Mouse (Mus musculus) 3T3-L1 (cell line): ENCODE results near the gene Cryga.
A peak's percentile ranks its signal among the peaks of the same experiment; 100 is the strongest.

Experiments used
- DNase-seq: peaks from one replicate; pipeline ENCODE4 v3.0.0-alpha.2; 2015; ENCODE audit warnings: low read depth, low spot score

Cryga gene

DNA sequence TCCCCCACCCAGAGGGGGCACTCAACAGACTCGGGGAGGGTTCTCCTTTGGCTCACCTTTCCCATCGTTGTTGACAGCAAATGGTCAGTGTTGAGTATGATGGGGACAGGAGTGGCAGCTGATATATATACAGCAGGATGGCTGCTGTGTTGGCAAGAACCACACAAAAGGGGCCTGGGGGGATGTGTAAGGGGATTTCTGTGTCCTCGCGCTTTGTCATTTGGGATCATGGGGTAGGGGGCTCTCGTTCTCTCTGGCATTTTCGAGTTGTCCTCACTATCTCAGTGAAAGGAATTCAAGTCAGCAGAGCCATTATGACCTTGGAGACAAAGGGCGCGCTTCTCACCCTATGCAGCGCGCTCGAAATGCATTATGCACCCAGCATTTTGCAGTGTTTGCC is at the start of gene Cryga:
Gene Cryga (minus strand): TSS at position 101 of the 400 bp plus-strand sequence.
- DNase-seq: no peak

DNA sequence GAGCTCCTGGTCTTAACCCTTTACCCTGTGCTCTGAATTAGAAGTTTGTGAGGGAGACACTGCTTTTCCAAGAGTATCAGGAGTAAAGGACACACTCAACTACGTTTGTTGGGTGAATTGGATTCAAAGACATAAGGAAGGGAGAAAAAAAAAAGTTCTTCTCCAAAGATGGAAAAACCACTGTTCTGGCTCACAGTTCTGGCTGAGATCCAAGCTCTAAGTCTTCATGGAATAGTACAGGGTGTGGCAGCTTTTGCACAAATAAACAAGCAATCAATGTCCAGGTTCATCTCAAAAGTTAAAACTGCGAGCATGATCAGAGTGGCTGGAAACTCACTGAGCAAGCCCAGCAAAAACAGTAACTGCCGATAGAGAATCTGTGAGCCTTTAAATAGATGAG is 44.8 kb upstream of the Cryga start:
- DNase-seq: peak; percentile 54

DNA sequence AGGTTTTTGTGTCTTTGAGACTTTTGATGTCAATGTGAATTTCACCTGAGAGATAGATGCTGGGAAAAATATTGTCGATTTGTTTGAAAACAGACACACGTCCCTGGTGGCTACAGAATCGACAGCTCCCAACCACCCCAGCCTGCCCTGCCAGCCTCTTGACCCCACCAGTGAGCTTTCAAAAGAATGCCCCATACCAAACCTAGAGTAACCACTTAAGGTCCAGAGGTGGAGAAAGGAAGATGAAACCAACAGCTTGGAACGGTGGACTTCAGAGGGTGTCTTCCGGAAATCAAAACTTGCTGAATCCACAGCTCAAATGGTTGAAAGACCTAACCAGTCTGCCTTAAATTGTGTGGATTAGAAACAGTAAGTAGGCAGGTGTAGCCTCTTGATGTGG is 44.2 kb upstream of the Cryga start:
- DNase-seq: no peak

DNA sequence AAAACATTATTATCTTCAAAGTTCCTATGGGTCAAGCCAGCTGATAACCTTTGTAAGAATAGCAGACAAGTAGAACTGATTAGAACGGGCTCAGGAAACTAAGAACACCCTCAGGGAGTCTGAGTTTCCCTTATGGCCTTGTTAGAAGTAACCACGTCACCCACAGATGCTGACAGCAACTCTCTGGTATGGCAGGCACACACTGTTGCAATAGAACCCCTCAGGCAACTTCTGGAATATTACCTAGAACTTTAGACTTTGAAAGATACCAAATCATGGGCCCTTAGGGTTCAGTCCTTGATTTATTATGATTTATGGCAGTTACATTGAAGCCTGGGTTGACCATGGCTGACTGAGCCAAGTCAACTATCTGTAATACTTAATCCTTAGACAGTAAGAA is 43.4 kb upstream of the Cryga start:
- DNase-seq: peak; percentile 88

DNA sequence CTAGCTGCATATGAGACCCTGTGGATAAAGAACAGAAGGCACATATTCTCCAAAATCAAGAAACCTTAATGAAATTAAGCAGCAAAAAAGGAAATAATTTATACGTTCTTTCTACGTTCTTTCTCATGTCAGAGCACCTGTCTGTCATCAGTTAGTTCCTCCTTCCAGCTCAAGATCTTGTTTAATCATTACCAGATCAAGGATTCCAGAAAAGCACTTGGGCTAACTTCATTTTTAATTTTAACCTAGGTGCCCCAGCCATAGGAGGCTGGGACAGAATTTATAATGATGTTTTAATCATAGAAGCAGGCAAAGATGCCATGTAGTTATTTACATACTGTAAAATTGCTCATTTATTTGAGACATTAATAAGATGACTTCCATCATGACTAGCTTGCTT is 41.6 kb upstream of the Cryga start:
- no peak for DNase-seq

DNA sequence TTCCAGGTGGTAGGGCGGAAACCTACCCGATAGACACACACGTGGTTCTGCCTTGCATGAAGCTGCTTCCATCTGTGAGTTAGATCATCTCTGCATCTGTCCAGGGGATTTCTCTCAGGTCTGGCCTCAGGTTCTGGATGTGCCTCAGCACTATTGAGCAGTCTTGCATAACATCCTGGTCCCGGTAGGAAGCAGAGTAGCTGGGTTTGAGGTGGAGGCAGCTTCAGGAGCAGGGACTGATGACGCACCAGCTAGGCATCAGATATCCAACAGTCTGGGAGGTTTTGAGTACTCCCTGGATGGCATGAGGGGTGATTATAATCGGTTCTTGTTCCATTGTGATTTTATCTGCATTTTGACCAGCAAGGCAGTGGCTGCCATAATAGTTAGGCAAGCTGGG is 34.4 kb upstream of the Cryga start:
- DNase-seq: no peak

DNA sequence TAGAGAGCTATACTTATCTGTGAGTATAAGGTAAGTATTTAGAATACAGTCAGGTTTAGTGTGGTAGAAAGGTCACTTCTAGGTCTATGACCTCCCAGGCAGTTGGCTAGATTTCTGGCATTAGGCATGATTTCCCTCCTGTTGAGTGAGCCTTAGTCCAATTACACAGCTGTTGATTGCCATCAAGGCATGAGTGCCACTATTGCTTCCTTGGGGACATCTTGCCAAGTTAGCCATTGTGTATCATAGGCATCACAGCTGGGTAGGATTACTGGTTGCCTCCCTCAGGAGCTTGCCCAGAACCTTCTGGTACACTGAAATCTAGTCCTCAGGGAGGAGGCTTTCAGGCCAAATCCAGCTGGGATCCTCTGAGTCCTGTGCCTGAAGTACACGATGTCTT is 29.7 kb upstream of the Cryga start:
- no peak for DNase-seq

DNA sequence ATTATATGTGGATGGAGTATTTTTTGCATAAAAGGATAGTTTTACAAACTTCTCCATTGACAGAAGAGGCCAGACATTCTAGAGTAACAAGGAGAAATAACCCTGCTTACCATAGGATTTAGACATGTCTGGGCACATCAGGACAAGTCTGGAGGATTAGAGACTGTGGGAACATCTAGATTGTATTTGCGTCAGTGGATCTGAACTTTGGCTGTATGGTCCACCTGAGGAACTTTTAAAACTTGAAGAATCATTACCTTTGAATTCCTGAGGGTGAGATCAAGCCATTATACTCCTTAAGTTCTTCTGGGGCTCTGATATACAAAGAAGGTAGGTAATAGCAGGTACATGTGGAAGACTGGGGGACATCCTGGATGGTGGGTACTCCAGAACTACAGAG is 28.5 kb upstream of the Cryga start:
- DNase-seq: no peak

DNA sequence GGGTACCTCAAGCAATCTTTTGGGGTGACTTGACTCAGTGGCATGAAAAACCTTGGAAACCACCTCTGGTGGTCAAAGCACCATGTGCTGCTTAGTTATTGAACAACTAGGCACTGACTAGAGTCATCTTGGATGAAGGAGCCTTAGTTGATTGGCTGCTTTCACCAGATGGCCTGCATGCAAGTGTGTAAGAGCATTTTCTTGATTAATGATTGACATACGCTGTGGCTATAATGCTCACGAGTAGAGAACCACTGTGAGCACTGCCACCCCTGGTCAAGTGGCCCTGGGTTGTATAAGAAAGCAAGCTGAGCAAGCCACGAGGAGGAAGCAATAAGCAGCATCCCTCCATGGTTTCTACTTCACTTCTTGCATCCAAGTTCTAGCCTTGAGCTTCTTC is 27.1 kb upstream of the Cryga start:
- no peak for DNase-seq

DNA sequence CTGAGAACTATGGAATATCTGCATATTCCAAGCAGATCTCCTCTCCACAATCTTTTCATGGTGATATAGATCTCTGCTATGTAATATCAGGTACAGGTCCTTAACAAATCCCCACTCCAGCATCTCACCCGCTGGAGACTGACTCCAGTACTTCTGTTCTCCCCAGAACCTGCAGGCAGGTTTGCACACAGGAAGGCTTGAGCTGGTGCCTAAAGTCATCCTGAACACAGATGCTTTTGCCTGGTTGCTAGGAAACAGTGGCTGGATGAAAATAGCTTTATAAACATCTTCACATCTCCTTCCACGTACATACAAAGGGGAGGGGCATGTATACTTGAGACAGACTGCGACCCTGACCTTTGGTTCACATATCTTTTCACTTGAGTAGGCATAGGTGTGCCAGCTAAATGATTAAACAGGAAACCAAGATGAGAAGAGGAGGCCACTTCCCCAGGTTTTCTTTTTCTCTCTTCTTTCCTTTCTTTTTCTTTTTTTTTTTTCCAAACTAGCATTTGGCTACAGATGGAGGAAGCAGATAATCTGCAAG is 26.5 kb upstream of the Cryga start:
- no peak for DNase-seq

DNA sequence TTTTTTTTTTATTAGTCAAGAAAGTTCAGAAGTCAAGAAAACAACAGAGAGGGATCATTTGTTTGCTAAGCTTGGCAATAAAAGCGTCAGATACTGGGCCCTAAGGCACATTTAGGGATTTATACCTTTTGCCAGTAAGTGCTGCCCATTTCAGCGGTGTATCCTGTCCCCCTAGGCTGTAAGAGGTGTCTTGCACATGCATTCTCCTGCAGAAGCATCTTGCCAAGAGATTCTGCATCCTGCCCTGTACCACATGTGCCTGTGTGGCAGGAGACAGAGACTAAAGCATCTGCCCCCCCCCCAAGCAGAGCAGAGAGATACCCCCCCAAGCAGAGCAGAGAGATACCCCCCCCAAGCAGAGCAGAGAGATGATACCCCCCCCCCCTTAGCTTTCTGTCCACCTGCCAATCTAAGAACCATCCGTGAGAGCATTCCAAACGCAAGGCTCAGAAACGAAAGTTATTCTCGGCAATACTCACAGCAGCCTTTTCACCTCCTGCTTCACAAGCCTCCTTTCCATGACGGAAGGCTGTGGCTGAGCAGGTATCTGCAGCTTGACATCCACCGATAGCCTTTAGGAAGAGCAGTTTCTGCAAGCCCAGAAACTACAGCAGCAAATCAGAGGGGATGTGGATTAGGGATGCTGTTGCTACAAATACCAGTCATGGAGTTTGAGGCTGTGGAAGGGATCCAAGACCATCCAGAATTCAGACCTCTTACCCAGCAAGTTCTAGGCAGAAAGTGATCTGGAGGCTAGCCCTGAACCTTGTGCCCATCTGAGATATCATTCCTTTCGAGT is 19.6 kb upstream of the Cryga start, which contains the start of gene D630023F18Rik:
Gene D630023F18Rik (minus strand): TSS at position 641 of the 799 bp plus-strand sequence.
- peak; percentile 37 for DNase-seq

DNA sequence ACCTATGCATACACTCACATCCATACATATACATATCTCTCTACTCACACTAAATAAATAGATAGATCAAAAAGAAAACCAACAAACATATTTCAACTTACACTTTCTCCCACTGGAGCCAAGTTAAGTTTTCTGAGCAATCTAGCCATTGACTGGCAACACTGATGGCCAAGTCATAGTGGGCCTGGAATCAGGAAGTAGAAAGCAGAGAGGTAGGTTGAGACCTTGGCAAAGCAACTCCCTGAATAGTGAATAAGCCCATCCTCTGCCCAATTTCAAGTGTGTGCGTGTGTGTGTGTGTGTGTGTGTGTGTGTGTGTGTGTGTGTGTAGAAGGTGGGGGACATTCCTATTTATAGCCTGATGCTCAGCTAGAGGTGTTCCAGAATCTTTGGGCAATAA is 16.3 kb upstream of the Cryga start, which contains the start of gene Gm28845:
Gene Gm28845 (minus strand): TSS at position 121 of the 400 bp plus-strand sequence.
- no peak for DNase-seq

DNA sequence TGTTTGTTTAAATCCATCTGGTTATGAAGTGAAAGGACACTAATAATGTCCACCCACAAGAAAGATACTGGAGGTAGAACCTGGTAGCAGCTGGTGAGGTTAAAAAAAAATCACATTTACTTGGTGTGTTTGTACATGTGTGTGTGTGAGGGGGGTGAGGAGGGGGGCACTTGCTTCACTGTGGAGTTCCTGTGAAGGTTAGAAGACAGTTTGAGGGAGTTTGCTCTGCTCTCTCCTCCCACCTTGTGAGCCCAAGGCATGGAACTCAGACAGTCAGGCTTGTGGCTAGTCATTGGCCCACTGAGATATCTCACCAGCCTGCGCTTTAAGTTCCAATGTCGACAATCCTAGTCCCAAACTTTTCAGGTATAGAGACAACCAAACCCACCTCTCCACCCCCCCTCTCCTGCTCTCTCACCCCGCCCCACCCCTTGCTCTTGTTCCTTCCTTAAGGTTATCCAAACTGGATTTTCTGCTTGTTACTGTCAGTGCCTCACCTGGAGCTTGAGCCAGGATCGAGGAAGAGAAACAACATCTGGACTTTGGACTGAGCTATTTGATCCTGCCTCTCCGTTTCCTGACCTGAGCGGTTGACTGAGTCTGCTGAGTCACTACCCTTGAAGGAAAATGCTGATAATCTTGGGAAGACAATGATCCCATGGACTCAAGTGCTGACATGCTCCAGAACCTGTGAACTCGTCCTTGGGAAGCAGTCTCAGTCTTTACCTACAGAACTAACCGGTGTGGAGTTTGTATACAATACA is 15.2 kb upstream of the Cryga start:
- peak; percentile 46 for DNase-seq

DNA sequence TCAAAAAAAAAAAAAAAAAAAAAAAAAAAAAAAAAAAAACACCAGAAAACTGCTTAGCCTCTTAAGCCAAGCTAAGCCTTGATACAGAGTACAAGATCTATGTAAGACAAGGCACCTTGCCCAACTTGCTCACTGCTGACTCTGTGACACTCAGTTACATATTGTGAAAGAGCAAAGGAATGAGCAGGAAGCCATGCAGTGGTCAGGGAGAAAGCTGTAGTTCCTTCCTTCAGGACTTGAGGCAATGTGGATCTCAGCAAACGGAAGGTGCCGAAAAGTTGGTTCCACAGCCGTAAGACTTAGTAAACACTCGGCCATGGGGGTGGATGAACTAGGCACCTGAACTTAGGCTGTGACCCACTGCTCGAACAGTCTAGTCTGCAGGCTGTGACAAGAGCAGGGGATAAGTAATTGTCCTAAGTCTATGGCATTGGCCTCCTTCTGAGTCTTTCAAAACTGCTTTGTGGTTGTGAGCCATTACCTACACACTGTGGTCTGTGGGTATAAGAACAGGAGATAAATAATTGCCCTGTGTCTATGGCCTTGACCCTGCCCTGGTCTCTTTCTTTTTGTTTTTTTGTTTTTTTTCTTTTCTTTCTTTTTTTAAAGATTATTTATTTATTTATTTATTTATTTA is 10.5 kb upstream of the Cryga start:
- peak; percentile 66 for DNase-seq

DNA sequence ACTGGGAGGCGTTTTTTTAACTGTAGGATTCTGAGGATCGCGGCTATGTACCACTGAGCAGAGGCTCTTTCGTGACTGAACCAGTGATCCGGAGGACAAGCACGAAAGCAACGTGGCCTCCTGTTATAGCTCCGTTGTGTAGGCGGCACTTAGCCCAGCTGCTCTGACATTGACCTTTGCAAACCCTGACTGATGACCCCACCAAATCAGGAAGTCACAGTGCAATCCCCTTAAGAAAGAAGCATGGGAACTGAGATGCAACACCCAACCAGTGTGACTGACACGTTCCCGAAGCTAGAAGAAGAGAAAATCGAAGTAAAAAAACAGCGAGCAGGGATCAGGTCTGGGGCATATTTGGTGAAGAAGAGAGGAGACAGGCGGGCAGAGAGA is 9.6 kb upstream of the Cryga start:
- no peak for DNase-seq

DNA sequence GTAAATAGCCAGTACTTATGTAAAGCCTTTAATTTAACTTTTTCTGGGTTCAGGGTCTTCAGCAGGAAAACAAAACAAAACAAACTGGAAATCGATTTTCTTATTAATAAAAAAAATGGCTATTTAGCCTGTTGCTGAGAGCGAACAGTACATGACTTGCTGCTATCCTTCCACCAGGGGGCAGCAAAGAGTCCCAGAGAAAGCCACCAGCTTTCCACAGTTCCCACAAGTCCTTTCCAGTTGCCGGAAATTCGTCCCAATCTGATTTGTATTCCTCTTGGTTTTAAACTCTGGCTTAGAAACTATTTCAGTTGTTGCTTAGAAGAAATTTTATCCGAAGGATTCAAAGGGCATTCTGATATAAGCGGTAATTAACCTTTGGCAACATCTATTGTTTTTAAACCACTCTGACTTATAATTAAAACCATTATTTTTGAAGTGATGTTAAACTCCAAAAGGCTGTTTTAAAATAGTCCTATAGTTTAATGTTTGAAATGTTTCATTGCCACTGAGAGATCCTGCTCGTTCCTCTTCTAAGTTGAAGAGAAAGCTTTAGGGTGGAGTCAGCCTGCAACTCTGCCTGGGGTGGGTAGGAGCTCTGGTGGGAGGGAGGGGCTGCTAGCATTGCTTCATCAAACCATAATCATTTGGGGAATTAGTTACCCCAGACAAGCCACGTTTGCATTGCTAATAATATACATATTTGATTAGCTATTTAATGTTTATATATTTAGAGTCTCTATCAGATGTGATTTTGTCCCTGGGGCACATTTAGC is 9.0 kb upstream of the Cryga start:
- peak; percentile 96 for DNase-seq

DNA sequence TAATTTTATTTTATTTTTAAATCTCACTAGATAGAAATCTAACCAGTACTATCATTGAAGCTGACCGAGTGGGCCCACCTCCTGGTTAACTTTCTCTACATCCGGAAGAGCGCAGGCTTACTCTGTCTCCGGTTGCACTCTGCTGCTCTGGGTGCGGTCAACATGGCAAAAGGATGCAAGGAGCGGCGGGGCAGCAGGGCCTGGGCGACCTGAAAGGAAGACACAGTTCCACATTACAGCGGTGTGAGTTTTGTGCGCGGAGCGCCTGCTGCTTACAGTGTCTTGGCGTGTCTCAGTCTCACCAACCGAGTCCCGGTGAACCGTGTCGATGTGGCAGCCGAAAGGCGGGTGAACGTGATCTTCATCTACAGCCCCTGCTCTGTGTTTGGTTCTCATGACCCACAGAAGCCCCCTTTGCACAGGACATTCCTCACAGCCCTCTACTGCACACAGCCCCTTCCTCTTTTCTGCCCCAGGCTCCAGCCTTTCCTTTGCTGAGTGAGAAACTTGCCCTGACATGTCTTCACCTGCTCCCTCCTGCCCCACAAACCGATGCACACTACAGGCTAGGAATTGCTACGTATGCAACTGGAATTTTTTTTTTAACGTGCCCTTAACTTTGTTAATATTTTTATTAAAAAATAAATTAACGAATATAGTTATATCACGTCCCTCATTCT is 6.7 kb upstream of the Cryga start:
- DNase-seq: no peak

DNA sequence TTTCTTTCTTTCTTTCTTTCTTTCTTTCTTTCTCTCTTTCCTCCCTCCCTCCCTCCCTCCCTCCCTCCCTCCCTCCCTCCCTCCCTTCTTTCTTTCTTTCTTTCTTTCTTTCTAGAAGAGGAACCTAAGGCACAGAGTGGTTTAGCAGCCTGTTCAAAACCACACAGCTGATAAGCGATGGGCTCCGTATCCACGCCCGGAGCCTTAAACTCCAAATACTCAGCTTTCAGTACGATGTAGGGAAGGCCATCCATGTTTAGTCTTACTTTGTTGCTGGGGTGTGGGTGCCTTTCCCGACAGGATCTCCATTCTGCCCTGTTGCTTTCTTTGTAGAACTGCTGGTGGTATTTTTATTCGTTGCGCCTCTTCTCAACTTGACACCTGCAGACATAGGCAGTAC is 6.0 kb upstream of the Cryga start:
- DNase-seq: no peak

DNA sequence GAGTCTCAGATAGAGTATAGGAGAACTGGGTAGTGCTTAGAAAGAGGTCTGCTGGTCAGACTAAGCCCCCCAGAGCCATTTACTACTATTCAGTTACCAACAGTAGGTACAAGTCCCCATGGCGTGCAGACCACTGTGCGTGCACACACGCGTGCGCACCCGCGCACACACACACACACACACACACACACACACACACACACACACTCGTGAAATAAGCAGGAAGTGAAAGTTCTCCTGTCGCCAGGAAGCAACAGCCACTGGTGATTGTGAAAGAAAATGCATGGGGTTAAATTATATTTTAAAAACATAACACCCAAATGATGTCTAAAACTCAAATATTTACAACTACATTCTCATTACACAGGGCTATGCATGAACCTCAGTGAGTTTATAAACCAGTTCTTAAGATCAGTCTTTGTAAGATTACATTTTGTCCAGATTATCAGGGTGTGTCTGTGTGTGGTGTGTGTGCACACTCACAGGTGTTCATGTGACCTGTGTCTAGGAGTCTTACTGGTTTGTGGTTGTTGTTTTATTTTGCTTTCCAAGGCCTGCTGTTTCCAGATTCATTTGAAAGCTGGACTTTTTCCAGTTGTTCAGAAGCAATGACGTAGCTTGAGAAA is 4.6 kb upstream of the Cryga start:
- no peak for DNase-seq

DNA sequence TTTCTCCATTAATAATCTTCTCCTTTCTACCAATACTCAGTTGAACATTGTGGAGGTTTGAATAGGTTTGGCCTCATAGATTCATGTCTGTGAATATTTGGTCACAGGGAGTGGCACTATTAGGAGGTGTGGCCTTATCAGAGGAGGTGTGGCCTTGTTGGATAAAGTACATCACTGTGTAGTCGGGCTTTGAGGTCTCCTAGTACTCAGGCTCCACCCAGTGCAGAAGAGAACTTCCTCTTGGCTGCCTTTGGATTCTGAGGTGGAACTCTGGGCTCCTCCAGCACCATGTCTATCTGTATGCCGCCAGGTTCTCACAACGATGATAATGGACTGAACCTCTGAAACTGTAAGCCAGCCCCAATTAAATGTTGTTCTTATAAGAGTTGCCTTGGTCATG is 6.2 kb downstream of the Cryga start:
- DNase-seq: no peak
